Mouse (Mus musculus): ENCODE results near the gene Olfr141. TPM values are rescaled to one million over a fixed set of nuclear protein-coding genes. Genes with fewer than 3 reads are reported as not detected.

Olfr141 gene
- not detected for polyA plus RNA-seq (2014; fragmentation: Illumina TruSeq; extraction: RNeasy Lipid Tissue Mini Kit (QIAGEN cat#74804); ENCODE audit: low read depth, low replicate concordance)

GRCm38 (mm10) chr2:86809918-86810317, at the start of gene Olfr141:
Gene Olfr141, minus strand, starts transcription at chr2:86810018.

GRCm38 (mm10) chr2:86851596-86851995, 41.8 kb upstream of the Olfr141 start, which contains the start of gene Olfr1095:
Gene Olfr1095, minus strand, starts transcription at chr2:86851696.

GRCm38 (mm10) chr2:86824363-86824762, 14.5 kb upstream of the Olfr141 start, which contains the start of gene Olfr1094:
Gene Olfr1094, plus strand, starts transcription at chr2:86824663.

DNA sequence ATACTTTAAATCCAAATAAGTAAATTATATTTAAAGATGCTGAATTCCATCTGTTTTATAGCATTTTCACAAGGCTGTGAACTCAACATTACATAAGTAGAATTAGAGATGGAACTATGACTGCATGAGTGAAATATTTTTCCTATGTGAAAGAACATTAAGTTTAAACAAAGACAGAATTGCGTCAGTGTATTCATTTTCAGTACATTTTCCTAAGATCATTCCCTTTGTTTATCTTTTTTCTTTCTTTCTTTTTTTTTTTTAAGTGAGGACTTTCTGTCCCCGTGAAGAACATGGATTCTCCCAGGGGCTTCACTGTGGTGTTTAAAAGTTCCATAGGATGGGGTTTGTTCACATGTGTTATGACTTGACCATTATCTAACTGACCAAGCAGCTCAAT, 27.6 kb downstream of the Olfr141 start, which contains the start of gene Olfr1093:
Gene Olfr1093, plus strand, starts transcription at position 301 of the 400 bp plus-strand sequence.

DNA sequence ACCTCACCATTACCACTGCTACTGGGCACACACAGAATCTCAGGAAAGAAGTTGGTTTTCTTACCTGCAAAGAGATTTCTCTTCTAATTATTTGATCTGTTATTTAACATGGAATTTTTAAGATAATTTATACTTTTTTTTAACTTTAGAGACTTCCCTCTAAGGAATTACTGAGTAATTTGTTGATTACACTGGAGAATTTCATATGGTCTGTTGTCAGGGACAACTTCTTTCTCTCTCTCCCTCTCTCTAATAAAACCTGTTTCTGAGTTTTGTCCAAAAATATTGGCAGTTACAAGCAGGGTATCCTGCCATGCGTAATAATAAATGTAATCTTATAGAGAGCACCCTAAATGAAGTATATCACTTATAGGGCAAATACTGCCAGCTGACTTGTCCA, 50.9 kb downstream of the Olfr141 start, which contains the start of gene Olfr1090:
Gene Olfr1090, minus strand, starts transcription at position 101 of the 400 bp plus-strand sequence.

Other genes starting within 250 kb of the Olfr141 start
- gene Olfr1082, start 211.1 kb downstream of the Olfr141 start, polyA plus RNA-seq (2014; fragmentation: Illumina TruSeq; extraction: RNeasy Lipid Tissue Mini Kit (QIAGEN cat#74804); ENCODE audit: low read depth, low replicate concordance): not detected
- gene Olfr1084, start 170.3 kb downstream of the Olfr141 start, polyA plus RNA-seq (2014; fragmentation: Illumina TruSeq; extraction: RNeasy Lipid Tissue Mini Kit (QIAGEN cat#74804); ENCODE audit: low read depth, low replicate concordance): not detected
- not detected for gene Olfr1085, start 148.0 kb downstream of the Olfr141 start, polyA plus RNA-seq (2014; fragmentation: Illumina TruSeq; extraction: RNeasy Lipid Tissue Mini Kit (QIAGEN cat#74804); ENCODE audit: low read depth, low replicate concordance)
- not detected for gene Olfr1086, start 129.9 kb downstream of the Olfr141 start, polyA plus RNA-seq (2014; fragmentation: Illumina TruSeq; extraction: RNeasy Lipid Tissue Mini Kit (QIAGEN cat#74804); ENCODE audit: low read depth, low replicate concordance)
- not detected for gene Olfr1087, start 111.6 kb downstream of the Olfr141 start, polyA plus RNA-seq (2014; fragmentation: Illumina TruSeq; extraction: RNeasy Lipid Tissue Mini Kit (QIAGEN cat#74804); ENCODE audit: low read depth, low replicate concordance)
- gene Olfr1089, start 76.3 kb downstream of the Olfr141 start, polyA plus RNA-seq (2014; fragmentation: Illumina TruSeq; extraction: RNeasy Lipid Tissue Mini Kit (QIAGEN cat#74804); ENCODE audit: low read depth, low replicate concordance): not detected
- not detected for gene Olfr1090, start 51.0 kb downstream of the Olfr141 start, polyA plus RNA-seq (2014; fragmentation: Illumina TruSeq; extraction: RNeasy Lipid Tissue Mini Kit (QIAGEN cat#74804); ENCODE audit: low read depth, low replicate concordance)
- gene Olfr1093, start 27.5 kb downstream of the Olfr141 start, polyA plus RNA-seq (2014; fragmentation: Illumina TruSeq; extraction: RNeasy Lipid Tissue Mini Kit (QIAGEN cat#74804); ENCODE audit: low read depth, low replicate concordance): not detected
- not detected for gene Olfr1094, start 14.6 kb upstream of the Olfr141 start, polyA plus RNA-seq (2014; fragmentation: Illumina TruSeq; extraction: RNeasy Lipid Tissue Mini Kit (QIAGEN cat#74804); ENCODE audit: low read depth, low replicate concordance)
- gene Olfr1095, start 41.7 kb upstream of the Olfr141 start, polyA plus RNA-seq (2014; fragmentation: Illumina TruSeq; extraction: RNeasy Lipid Tissue Mini Kit (QIAGEN cat#74804); ENCODE audit: low read depth, low replicate concordance): not detected
- gene Gm13723, start 64.8 kb upstream of the Olfr141 start, polyA plus RNA-seq (2014; fragmentation: Illumina TruSeq; extraction: RNeasy Lipid Tissue Mini Kit (QIAGEN cat#74804); ENCODE audit: low read depth, low replicate concordance): not detected
- gene Olfr1097, start 82.2 kb upstream of the Olfr141 start, polyA plus RNA-seq (2014; fragmentation: Illumina TruSeq; extraction: RNeasy Lipid Tissue Mini Kit (QIAGEN cat#74804); ENCODE audit: low read depth, low replicate concordance): not detected
- gene Olfr1098, start 114.5 kb upstream of the Olfr141 start, polyA plus RNA-seq (2014; fragmentation: Illumina TruSeq; extraction: RNeasy Lipid Tissue Mini Kit (QIAGEN cat#74804); ENCODE audit: low read depth, low replicate concordance): not detected
- gene Olfr1099, start 150.7 kb upstream of the Olfr141 start, polyA plus RNA-seq (2014; fragmentation: Illumina TruSeq; extraction: RNeasy Lipid Tissue Mini Kit (QIAGEN cat#74804); ENCODE audit: low read depth, low replicate concordance): not detected
- not detected for gene Olfr1100, start 169.9 kb upstream of the Olfr141 start, polyA plus RNA-seq (2014; fragmentation: Illumina TruSeq; extraction: RNeasy Lipid Tissue Mini Kit (QIAGEN cat#74804); ENCODE audit: low read depth, low replicate concordance)
- not detected for gene Olfr1101, start 181.2 kb upstream of the Olfr141 start, polyA plus RNA-seq (2014; fragmentation: Illumina TruSeq; extraction: RNeasy Lipid Tissue Mini Kit (QIAGEN cat#74804); ENCODE audit: low read depth, low replicate concordance)
- gene Olfr1102, start 188.4 kb upstream of the Olfr141 start, polyA plus RNA-seq (2014; fragmentation: Illumina TruSeq; extraction: RNeasy Lipid Tissue Mini Kit (QIAGEN cat#74804); ENCODE audit: low read depth, low replicate concordance): not detected
- not detected for gene Olfr1104, start 217.1 kb upstream of the Olfr141 start, polyA plus RNA-seq (2014; fragmentation: Illumina TruSeq; extraction: RNeasy Lipid Tissue Mini Kit (QIAGEN cat#74804); ENCODE audit: low read depth, low replicate concordance)
- gene Olfr1105, start 226.5 kb upstream of the Olfr141 start, polyA plus RNA-seq (2014; fragmentation: Illumina TruSeq; extraction: RNeasy Lipid Tissue Mini Kit (QIAGEN cat#74804); ENCODE audit: low read depth, low replicate concordance): not detected
- not detected for gene Olfr1106, start 242.3 kb upstream of the Olfr141 start, polyA plus RNA-seq (2014; fragmentation: Illumina TruSeq; extraction: RNeasy Lipid Tissue Mini Kit (QIAGEN cat#74804); ENCODE audit: low read depth, low replicate concordance)

Measured in sigmoid colon, adult 10 weeks (tissue).